Mouse (Mus musculus) gastrocnemius, postnatal 10 days (tissue): ENCODE measurements around the gene Nxnl1. TPM values are rescaled to one million over a fixed set of nuclear protein-coding genes. Genes with fewer than 3 reads are reported as not detected.
A peak's percentile ranks its signal among the peaks of the same experiment; 100 is the strongest.
"Not testable (repeated sequence)": the region's sequence is repeated elsewhere in the genome, so short reads cannot be mapped to it uniquely, and the experiment has no call there.

Source experiments
- DNase-seq: peaks from one replicate; pipeline ENCODE4 v3.0.0; 2021; ENCODE audit warnings: mixed read lengths
- total RNA-seq, 2 experiments: library from RNA; stranded (reverse); gene quantifications; 2 replicates each; pipeline ENCODE4 v1.2.3; 2021

The Nxnl1 gene
- total RNA-seq, 2 experiments from 2014 or later, result 0.14 TPM; not detected in 1

- DNase-seq, result no peak
Observed at GRCm38 (mm10) chr8:71554644-71555043, 11.8 kb downstream of the Nxnl1 start.

- DNase-seq, result no peak
Observed at GRCm38 (mm10) chr8:71554001-71554400, 12.4 kb downstream of the Nxnl1 start.

- no peak for DNase-seq
Observed at GRCm38 (mm10) chr8:71552770-71553169, 13.6 kb downstream of the Nxnl1 start.

- no peak for DNase-seq
Observed at GRCm38 (mm10) chr8:71550754-71551153, 15.6 kb downstream of the Nxnl1 start.

GRCm38 (mm10) chr8:71547590-71547989, 18.8 kb downstream of the Nxnl1 start:
- no peak for DNase-seq

- DNase-seq, result no peak
Observed at GRCm38 (mm10) chr8:71545053-71545452, 21.3 kb downstream of the Nxnl1 start.

- DNase-seq, result no peak
Observed at GRCm38 (mm10) chr8:71543755-71544154, 22.6 kb downstream of the Nxnl1 start.

GRCm38 (mm10) chr8:71542632-71543343, 23.6 kb downstream of the Nxnl1 start, which contains the start of gene Mvb12a:
Mvb12a (plus strand) TSS chr8:71542922.
- DNase-seq, result peak; percentile 90

GRCm38 (mm10) chr8:71537028-71537867, 29.2 kb downstream of the Nxnl1 start, which contains the start of gene Bst2:
Bst2 (minus strand) TSS chr8:71537456.
- peak; percentile 80 for DNase-seq

GRCm38 (mm10) chr8:71535663-71536062, 30.7 kb downstream of the Nxnl1 start:
- no peak for DNase-seq

- DNase-seq, result no peak
Observed at GRCm38 (mm10) chr8:71534263-71534810, 32.1 kb downstream of the Nxnl1 start.

GRCm38 (mm10) chr8:71530735-71531467, 35.5 kb downstream of the Nxnl1 start:
- DNase-seq, result not testable (repeated sequence)

- DNase-seq, result no peak
Observed at GRCm38 (mm10) chr8:71528362-71529073, 37.9 kb downstream of the Nxnl1 start.

- DNase-seq, result no peak
Observed at GRCm38 (mm10) chr8:71527162-71527870, 39.1 kb downstream of the Nxnl1 start.

GRCm38 (mm10) chr8:71526272-71526671, 40.1 kb downstream of the Nxnl1 start:
- DNase-seq, result no peak

GRCm38 (mm10) chr8:71525226-71526050, 41.0 kb downstream of the Nxnl1 start, which contains the start of gene Ccdc194:
Ccdc194 (minus strand) TSS chr8:71525711.
- DNase-seq, result no peak

GRCm38 (mm10) chr8:71521634-71522033, 44.8 kb downstream of the Nxnl1 start:
- DNase-seq, result peak; percentile 97

- DNase-seq, result peak; percentile 66
Observed at GRCm38 (mm10) chr8:71519037-71519825, 47.2 kb downstream of the Nxnl1 start.

- DNase-seq, result no peak
Observed at GRCm38 (mm10) chr8:71516786-71517185, 49.6 kb downstream of the Nxnl1 start.
